Mouse (Mus musculus): ENCODE data around the gene Gm10310.
"Not testable (repeated sequence)": the region's sequence is repeated elsewhere in the genome, so short reads cannot be mapped to it uniquely, and the experiment has no call there.

GRCm38 (mm10) chr10:129966232-129966631 is 18.6 kb downstream of the Gm10310 start:
- TF ChIP-seq POLR2A, CTCF (IDR thresholded peaks at IDR 0.05; ENCODE audit: insufficient read depth, low read depth, low read length): not testable (repeated sequence)
